Mouse (Mus musculus) stomach, embryonic 16.5 days (tissue): Measurements from ENCODE around the gene Drap1. TPM values are rescaled to one million over a fixed set of nuclear protein-coding genes. Genes with fewer than 3 reads are reported as not detected.

Experiments
- ATAC-seq: fragments of 200-750 bp; cut with Nextera tagmentation; 2 replicates; pipeline ENCODE4 v1.8.0; 2017; ENCODE audit warnings: moderate number of reproducible peaks, moderate TSS enrichment; ENCODE audit not compliant: insufficient read depth, low FRiP score
- H3K27ac ChIP-seq: fragments of 300-500 bp; sonication (generic); 2 replicates; pipeline ENCODE4 v1.5.1; 2014; ENCODE audit warnings: low read length
- H3K27me3 ChIP-seq: fragments of 300-500 bp; sonication (generic); 2 replicates; pipeline ENCODE4 v1.6.1; 2014; ENCODE audit warnings: low read length, control low read depth, mixed read lengths; ENCODE audit not compliant: control insufficient read depth, insufficient read depth
- H3K36me3 ChIP-seq: fragments of 300-500 bp; sonication (generic); 2 replicates; pipeline ENCODE4 v1.6.1; 2014; ENCODE audit warnings: low read length; ENCODE audit not compliant: control insufficient read depth, insufficient read depth
- H3K4me1 ChIP-seq: fragments of 300-500 bp; sonication (generic); 2 replicates; pipeline ENCODE4 v1.6.1; 2014; ENCODE audit warnings: low read length, control low read depth, mixed read lengths; ENCODE audit not compliant: control insufficient read depth, insufficient read depth
- H3K4me2 ChIP-seq: fragments of 300-500 bp; sonication (generic); 2 replicates; pipeline ENCODE4 v1.6.1; 2014; ENCODE audit warnings: low read depth, low read length, mixed read lengths
- H3K4me3 ChIP-seq: fragments of 300-500 bp; sonication (generic); replicated peaks from 2 replicates; pipeline ENCODE4 v1.5.1; 2014; ENCODE audit warnings: mild to moderate bottlenecking, low read length
- H3K9ac ChIP-seq: fragments of 300-500 bp; sonication (generic); 2 replicates; pipeline ENCODE4 v1.6.1; 2014; ENCODE audit warnings: low read length
- H3K9me3 ChIP-seq: fragments of 300-500 bp; sonication (generic); replicated peaks from 2 replicates; pipeline ENCODE4 v1.6.1; 2016; ENCODE audit warnings: low read length, control low read depth; ENCODE audit not compliant: control insufficient read depth
- WGBS: fragments of 180-500 bp; shearing (Covaris S2); extraction: QIAGEN DNeasy Blood & Tissue Kit; methylation state at CpG from one replicate; pipeline ENCODE4 v1.1.7; 2014; 5-methylcytosine and 5-hydroxymethylcytosine counted together
- polyA plus RNA-seq: library from polyadenylated mRNA; unstranded; fragments of >200 nt; fragmentation: Nextera tagmentation; extraction: Ambion mirVana; gene quantifications from 2 replicates; pipeline ENCODE4 v1.2.1, GENCODE M21; 2015

The Drap1 gene
- polyA plus RNA-seq, 1 experiment from 2014 or later: 207 TPM

DNA sequence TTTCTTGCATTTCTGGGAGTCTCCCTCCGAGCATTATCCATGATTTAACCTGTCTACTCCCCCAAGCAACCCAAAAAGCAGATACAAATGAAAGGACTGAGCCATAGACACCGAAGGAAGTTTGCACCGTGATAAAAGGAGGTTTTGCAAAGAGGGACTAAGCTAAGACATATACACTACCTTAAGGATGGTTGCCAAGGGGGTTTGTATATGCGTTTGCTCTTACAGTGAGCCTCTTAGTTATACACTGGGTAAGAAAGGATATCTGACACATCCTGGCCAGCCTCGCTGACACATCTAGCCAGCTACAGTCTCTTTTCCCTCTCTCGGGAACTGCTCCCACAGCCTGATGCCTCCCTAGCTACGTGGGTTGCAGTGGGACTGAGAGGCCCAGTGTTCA lies 9.2 kb upstream of the Drap1 start:
- Histone ChIP-seq H3K9me3 (no peaks in the 10 kb centered on the region), H3K27ac (peak overlapping the region; percentile 72), H3K27me3 (no peaks in the 10 kb centered on the region), H3K9ac (peak overlapping the region; percentile 68; the same call in 1 of the 2 replicates), H3K36me3 (no peaks in the 10 kb centered on the region), H3K4me3 (no peak overlapping the region), H3K4me2 (peak overlapping the region; percentile 71), H3K4me1 (peaks cover 16% of the 10 kb centered on the region)
- WGBS: 55% methylated on average over 7 of the region's 7 CpGs
- no peak for ATAC-seq

DNA sequence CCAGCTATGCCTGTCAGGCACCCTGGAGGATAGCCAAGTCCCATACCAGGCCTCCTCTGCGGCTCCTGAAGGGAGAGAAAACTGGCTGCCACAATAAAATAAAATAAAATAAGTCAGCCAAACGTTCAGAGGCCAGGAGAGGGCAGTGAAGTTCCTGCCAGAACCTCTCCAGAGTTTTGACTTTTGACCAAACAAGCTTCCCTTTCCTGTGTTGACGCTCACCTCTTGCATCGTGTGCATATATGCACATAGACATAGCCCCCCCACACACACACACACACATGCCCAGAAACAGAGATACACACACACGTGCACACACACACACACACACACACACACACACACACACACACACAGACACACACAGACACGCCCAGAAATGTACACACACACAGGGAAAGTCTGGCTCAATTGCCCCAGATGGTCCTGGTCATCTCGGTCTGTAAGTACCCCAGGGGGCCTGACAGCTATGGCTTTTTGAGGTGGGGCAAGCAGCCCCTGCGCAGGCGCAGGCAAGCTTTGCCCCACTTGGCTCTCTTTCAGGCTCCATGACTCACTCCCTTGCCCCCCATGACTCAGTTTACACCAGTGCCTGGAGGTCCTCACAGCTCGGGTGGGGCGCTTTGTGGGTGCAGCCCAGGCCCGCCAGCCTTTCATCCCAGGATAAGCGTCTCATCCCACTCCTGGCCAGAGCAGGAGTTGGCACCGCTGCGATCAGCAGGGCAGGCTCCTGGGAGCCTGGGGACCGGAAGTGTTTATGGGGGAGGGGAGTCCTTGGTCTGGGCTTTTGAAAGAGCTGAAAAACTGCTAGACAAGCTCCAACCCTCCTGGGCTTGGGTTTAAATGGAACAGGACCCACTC lies 8.4 kb upstream of the Drap1 start:
- 4% methylated on average over 16 of the region's 16 CpGs for WGBS
- H3K27ac ChIP-seq: peak overlapping the region; percentile 72
- no peaks in the 10 kb centered on the region for H3K27me3 ChIP-seq
- H3K4me3 ChIP-seq: peak overlapping the region; percentile 42
- ATAC-seq: peak; percentile 71
- peak overlapping the region; percentile 71 for H3K4me2 ChIP-seq
- H3K4me1 ChIP-seq: peaks cover 16% of the 10 kb centered on the region
- no peaks in the 10 kb centered on the region for H3K9me3 ChIP-seq
- H3K9ac ChIP-seq: peak overlapping the region; percentile 68
- no peaks in the 10 kb centered on the region for H3K36me3 ChIP-seq

DNA sequence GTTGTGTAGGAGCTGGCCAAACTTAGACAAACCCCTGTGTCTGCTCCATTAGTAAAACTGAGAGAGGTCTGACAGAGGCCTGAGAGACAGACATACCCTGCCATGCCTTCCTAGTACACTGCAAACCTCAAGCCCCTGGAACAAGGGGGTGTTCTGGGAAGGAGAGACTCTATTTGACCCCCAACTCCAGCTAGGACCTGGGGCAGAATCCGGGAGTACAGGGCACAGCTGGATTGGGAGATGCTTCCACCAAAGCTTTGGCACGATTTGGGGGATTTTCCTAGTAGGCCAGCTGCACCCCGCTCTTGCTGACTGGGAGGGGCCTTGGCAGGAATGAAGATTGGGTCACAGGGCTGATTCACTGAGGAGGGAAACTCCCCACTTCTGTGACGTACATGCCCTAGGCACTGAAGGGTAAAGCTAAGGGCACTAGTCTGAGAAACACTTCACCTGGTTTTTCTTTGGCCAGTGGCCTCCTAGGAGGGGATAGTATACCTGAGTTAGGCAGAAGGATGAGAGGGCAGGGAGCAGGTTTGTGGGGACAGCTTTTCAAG lies 7.2 kb upstream of the Drap1 start:
- no peak overlapping the region for H3K27ac ChIP-seq
- no peak overlapping the region for H3K9ac ChIP-seq
- H3K4me2 ChIP-seq: no peak overlapping the region
- whole genome bisulfite sequencing: 70% methylated on average over 4 of the region's 4 CpGs
- ATAC-seq: no peak
- H3K27me3 ChIP-seq: no peaks in the 10 kb centered on the region
- no peaks in the 10 kb centered on the region for H3K9me3 ChIP-seq
- H3K36me3 ChIP-seq: no peaks in the 10 kb centered on the region
- no peak overlapping the region for H3K4me3 ChIP-seq
- peaks cover 19% of the 10 kb centered on the region for H3K4me1 ChIP-seq

DNA sequence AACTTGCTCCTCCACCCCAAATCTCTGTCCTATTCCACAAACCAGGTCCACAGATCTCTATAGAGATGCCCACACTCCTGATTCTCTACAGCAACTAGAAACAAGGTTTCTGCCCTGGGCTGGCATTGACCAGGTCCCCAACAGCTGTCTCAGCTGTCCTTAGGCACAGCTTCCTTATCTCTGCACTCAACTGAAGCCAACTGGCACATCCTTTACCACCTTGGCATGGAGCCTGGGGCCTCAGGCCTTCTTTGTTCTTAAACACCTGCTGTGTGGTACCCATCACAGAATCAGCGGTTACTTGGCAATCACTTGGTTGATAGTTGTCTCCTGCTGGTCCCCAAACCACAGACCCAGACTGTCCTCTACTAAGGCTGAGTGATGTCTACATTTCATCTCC lies 5.6 kb upstream of the Drap1 start:
- H3K27me3 ChIP-seq: no peaks in the 10 kb centered on the region
- H3K27ac ChIP-seq: no peak overlapping the region
- peaks cover 32% of the 10 kb centered on the region for H3K4me1 ChIP-seq
- no peak for ATAC-seq
- H3K4me3 ChIP-seq: no peak overlapping the region
- H3K9me3 ChIP-seq: no peaks in the 10 kb centered on the region
- H3K36me3 ChIP-seq: no peaks in the 10 kb centered on the region
- WGBS: 83% methylated on average over 1 of the region's 1 CpGs
- H3K4me2 ChIP-seq: no peak overlapping the region
- no peak overlapping the region for H3K9ac ChIP-seq

DNA sequence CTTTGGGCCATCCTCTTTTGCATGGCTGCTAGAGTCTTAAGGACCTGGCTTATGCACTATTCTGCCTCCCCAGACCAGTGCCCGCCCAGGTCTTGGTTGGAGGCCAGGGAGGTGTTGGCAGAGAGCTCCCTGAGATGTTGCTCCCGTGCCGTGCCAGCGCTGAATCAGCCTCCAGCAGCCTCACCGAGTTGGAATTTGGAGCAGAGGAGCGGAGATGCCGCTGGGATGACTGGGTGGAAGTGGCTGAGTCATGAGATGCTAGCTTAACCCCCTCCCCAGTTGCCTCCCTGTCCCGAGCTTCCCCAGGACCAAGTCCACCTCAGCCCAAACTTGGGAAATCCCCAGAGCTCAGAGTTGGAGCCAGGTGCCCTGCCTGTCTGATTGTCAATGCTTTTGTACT lies 5.0 kb upstream of the Drap1 start:
- no peak for ATAC-seq

GRCm38 (mm10) chr19:5429219-5429618 lies 4.4 kb upstream of the Drap1 start:
- Histone ChIP-seq H3K4me2 (no peak overlapping the region), H3K9ac (no peak overlapping the region), H3K36me3 (no peaks in the 10 kb centered on the region), H3K27me3 (no peaks in the 10 kb centered on the region), H3K4me1 (peaks cover 31% of the 10 kb centered on the region), H3K4me3 (no peak overlapping the region), H3K27ac (no peak overlapping the region), H3K9me3 (no peaks in the 10 kb centered on the region)
- WGBS: 75% methylated on average over 4 of the region's 4 CpGs
- ATAC-seq: no peak

More for the DNA sequence above, 5.0 kb upstream of the Drap1 start:
- Histone ChIP-seq H3K27me3 (no peaks in the 10 kb centered on the region), H3K4me1 (peaks cover 32% of the 10 kb centered on the region), H3K9me3 (no peaks in the 10 kb centered on the region), H3K27ac (no peak overlapping the region), H3K36me3 (no peaks in the 10 kb centered on the region), H3K4me3 (no peak overlapping the region), H3K4me2 (no peak overlapping the region), H3K9ac (no peak overlapping the region)
- 57% methylated on average over 8 of the region's 8 CpGs for WGBS

GRCm38 (mm10) chr19:5428083-5428482 lies 3.3 kb upstream of the Drap1 start:
- H3K4me3 ChIP-seq: no peak overlapping the region
- ATAC-seq: no peak
- no peaks in the 10 kb centered on the region for H3K36me3 ChIP-seq
- no peak overlapping the region for H3K9ac ChIP-seq
- 83% methylated on average over 2 of the region's 2 CpGs for WGBS
- no peak overlapping the region for H3K27ac ChIP-seq
- H3K4me2 ChIP-seq: no peak overlapping the region
- H3K27me3 ChIP-seq: no peaks in the 10 kb centered on the region
- H3K9me3 ChIP-seq: no peaks in the 10 kb centered on the region
- peaks cover 30% of the 10 kb centered on the region for H3K4me1 ChIP-seq

- Histone ChIP-seq H3K36me3 (no peaks in the 10 kb centered on the region), H3K4me2 (no peak overlapping the region), H3K4me1 (peaks cover 25% of the 10 kb centered on the region), H3K27ac (no peak overlapping the region), H3K9me3 (no peaks in the 10 kb centered on the region), H3K9ac (peak overlapping the region; percentile 47; the same call in 1 of the 2 replicates), H3K4me3 (no peak overlapping the region), H3K27me3 (no peaks in the 10 kb centered on the region)
- 85% methylated on average over 13 of the region's 13 CpGs for WGBS
- no peak for ATAC-seq
These were observed 2.0 kb upstream of the Drap1 start for GRCm38 (mm10) chr19:5426640-5427290.
